Mouse (Mus musculus) T-helper 17 cell (primary cell): ENCODE measurements at regions not wholly inside any gene's neighbourhood (a gene's known extent, or its start where the extent isn't known, plus 50 kb on each side); places are given as distances from the start of the nearest gene placed in this dataset.

Source experiments
- in situ Hi-C, 2 experiments: fragments of 300-600 bp; cut with MboI, MseI; formaldehyde crosslinking; loops; 1 replicate in 1 of 2; 2 replicates in 1 of 2; pipeline ENCODE4 v1.15.1; 2025; ENCODE audit warnings: high pct_unique_total_duplicates in 2 of 2

DNA sequence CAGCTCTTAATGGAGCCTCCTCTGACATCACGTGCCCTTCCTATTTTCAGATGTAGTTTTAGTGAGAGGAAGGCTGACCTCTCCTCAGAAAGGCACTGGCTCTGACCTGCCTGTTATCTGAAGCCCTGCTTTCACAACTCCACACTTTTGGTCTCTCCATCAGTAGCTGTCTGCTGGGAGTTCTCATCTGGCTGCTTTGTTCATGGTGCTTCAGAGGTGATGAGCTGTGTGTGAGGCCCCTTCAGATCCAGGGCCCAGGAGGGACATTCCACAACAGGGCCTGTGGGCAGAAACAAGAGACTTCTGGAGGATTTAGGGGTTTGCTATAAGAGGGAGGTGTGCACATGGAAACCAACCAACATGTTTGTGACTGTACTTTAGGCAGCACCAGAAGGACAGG, 50.8 kb upstream of the Fhl2 start:
- in situ Hi-C loops = loop anchor here in 1 of 2 experiments (5.0 kb wide), 1 partner anchor 50 kb away; the partner anchor contains the start of gene Fhl2

DNA sequence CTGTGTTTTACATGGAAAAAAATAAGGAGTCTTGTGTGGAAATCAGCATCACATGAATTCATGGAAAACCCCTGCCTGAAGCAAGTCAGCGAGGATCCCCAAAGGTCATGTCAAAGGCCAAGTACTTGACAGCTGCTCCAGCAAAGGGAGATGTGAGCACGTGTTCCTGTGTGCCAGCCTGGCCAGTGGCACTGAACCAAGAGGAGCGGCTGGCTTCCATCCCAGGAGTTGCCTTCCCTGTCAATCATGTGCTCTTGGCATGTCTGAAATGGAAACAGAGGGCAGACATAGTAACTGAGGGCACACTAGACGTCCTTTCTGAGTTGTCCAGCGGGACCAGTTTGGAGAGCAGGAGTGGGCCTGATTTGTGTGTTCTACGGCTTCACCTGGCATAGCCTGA, 53.5 kb upstream of the Fhl2 start:
- in situ Hi-C loops = no loop called here

DNA sequence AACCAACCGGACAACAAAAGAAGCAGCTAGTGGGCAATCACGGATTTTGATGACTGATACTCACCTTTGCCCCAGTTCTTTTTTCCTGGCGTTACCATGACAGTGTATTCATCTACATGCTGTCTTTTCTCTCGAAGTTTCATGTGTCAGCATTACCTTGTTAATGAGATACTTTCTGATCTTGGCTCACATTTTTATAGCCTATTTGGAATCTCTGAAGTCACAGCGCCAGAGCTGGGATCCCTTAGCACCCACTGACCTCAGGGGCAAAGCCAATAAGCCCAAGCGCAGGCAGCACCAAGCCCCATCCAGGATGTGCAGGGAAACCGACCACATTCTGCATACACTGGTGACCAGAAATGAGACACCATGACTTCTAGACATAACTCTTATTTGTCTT, 54.6 kb upstream of the Fhl2 start:
- in situ Hi-C loops = no loop called here

DNA sequence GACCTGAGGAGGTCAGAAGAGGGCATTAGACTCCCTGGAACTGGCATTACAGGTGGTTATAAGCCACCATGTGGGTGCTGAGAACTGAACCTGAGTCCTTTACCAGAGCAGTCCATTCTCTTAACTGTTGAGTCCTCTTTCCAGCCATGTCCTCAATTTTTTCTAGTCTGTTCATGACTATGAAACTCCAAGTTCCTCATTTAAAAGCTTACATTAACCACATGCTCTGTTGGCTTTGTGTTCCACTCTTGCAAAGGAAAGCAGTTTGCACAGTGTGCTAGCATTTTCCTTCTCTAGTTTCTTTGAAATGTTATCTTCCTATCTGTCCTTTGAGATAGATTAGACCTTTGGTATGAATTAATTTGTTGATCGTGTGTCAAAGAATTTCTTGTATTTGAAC, 57.3 kb upstream of the Fhl2 start:
- in situ Hi-C loops = no loop called here

DNA sequence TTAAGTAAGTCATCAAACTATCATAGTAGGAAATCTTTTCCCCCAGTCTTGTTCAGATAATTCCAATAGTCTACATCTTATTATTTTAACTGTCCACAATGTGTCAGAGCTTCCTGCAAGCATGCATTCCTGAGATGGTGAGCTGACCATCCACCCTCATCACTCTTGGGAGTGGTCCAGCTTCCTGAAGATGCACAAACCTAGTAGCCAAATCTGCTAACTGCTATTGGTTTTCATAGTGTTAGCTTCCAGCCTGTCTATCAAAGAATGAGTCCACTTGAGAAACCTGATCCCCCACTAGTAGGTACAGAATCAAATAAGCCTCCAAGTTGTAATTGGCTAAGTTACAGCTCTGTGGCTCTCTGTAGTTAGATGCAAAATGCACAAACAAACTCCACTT, 59.3 kb upstream of the Fhl2 start:
- in situ Hi-C loops = no loop called here

DNA sequence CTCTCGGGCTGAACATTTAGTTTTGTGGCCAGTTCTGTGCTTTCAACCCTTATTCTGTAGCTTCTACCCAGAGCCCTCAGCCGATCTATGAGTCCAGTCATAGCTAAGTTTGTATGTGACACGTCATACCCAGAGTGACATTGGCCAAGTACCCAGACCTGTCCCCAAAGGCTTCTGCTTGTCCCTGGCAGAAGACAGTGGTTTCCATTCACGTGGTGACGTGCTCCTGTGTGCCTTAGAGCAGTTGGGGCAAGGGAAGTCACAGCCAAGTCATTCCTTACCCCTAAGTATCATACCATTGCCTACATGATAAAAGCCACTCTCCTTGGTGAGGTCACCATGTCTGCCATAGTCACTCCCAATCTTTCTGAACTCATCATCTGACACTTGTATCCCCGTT, 61.1 kb upstream of the Fhl2 start:
- in situ Hi-C loops = no loop called here

DNA sequence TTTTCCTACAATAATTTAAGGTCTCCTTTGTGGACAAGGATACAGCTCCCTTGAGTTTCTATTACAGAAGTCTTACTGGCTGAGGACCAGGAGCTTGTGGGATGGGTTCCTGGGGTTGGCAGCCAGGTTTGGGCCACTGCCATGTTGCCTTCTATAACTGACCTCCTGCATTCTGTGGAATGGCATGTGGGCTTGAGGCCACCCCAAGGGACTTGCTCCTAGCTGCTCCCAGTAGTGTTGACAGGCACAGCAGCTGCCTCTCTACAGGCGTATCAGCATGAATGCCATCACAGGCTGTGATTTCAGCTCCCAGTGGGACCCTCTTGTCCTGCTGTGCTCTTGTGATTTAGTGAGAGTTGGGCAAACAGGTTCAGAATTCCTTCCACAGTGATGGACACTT, 63.1 kb upstream of the Fhl2 start:
- in situ Hi-C loops = loop anchor here in 1 of 2 experiments (5.0 kb wide), 2 partner anchors 118 to 333 kb away; no protein-coding TSS in a partner anchor

DNA sequence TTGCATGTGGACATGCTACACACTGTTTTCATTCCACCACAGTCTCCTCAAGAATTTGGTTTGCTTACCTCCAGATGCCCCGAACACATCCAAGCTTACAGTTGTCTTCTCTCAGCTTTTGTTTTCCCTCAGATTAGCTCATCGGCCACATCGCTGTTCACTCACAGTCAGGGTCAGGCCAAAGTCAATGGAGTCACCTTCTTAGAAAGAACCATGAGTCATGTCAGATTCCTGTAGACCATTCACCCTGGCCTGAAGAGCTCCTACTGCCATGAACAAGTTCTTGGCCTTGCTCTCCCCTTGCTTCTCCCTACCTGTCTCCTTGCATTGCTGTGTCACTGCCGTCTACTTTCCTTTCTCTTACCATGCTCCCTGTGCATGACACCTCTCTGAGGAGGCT, 63.7 kb upstream of the Fhl2 start:
- in situ Hi-C loops = loop anchor here in 1 of 2 experiments (5.0 kb wide), 2 partner anchors 118 to 333 kb away; no protein-coding TSS in a partner anchor

DNA sequence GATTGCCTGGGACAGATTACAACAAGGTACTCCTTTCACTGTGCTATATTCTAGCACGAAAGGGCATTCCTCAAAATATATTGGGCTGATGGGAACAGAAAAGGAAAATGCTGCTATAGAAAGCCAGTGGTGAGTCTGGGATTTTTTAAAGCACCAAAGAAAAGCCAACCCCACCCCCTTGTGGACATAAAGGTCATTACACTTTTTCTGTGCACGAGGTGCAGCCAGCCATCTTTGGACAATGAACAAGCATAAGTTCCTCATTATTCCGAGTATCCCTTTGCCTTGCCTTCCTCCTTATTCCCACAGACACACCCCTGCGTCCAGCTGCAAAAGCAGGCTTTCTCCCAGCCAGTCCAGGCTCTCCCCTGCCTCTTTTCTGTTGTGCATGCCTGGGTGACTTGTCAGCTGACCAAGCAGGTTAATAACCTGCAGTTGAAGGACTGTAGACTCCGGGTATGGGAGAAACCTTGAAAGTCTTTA, 67.7 kb upstream of the Fhl2 start:
- in situ Hi-C loops = loop anchor here in 1 of 2 experiments (5.0 kb wide), 2 partner anchors 122 to 337 kb away; no protein-coding TSS in a partner anchor

DNA sequence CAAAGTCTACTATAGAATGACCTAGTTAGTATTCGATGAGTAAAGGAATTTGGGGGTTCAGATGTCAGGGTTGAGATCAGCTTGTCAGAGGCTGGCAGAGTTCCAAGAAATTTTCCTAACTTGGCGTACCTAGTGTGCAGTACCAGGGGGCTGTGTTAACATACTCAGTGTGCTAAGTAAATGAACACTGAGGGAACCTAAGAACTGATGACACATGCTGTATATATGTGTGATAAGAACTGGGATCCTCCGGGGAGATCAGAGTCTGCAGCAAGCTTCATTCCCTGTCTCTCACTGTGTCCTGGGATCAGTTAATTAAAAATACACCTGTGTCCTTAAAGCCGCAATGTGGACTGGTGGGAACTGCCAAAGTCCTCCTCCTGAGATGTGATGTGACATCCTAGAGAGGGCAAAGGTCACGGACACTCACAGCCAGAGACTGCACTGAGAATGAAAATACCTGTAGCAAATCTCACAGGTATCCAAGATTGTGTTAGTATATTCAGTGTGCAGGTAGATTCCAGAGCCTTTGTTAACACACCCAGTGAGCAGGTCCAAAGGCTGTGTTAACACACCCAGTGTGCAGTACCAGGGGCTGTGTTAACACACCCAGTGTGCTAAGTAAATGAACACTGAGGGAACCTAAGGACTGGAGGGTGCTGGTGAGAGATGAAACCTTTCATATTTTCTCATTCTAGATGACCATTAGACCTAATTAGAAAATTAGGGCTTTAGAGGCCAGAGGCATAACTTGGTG, 69.1 kb upstream of the Fhl2 start:
- in situ Hi-C loops = loop anchor here in 1 of 2 experiments (5.0 kb wide), 1 partner anchor 124 kb away; no protein-coding TSS in a partner anchor

DNA sequence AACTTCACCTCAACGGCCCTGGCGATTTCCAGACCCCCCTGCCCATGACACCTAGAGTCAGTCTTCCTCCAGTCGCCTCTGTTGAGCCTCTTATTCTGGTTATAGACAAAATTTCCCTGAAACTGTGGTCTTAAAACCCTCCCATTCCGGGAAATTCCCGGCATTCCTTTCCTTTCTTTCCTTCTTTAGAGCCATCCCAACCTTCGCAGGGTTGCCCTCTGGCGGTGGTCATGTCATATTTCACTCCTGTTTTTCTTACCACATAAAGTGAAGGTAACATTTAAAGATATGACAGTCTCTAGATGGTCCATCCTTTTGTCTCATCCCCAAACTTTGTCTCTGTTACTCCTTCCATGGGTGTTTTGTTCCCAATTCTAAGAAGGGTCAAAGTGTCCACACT, 72.9 kb upstream of the Fhl2 start:
- in situ Hi-C loops = loop anchor here in 1 of 2 experiments (5.0 to 10.0 kb wide), 2 partner anchors 127 to 345 kb away; no protein-coding TSS in a partner anchor

DNA sequence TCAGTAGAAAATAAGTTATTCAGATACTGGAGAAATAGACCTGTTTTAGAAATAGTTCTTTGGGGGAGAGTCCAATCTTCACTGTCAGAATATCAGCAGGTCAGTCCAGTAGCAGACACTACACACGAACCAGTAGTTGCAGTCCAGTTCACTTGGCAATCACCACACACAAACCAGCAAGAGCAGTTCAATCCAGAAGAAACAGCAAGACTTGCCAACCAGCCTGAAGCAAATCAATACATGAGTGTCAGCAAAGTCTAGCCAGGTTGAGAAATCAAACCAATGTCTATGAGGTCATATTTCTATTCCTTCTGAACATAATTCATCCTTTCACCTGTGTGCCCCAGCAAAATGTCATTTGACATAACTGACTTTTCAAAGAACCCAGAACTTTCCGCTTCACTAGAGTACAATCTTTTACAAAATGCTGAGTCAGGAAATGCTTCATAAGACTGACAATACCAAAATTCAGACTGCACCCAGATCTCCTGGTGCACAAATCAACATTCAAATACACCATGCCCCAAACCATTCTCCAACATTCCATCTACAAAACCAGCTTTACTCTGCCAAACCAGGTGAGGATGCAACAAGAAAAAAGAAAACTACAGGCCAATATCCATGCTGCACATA, 76.6 kb upstream of the Fhl2 start:
- in situ Hi-C loops = loop anchor here in 1 of 2 experiments (10.0 kb wide), 1 partner anchor 349 kb away; no protein-coding TSS in a partner anchor

DNA sequence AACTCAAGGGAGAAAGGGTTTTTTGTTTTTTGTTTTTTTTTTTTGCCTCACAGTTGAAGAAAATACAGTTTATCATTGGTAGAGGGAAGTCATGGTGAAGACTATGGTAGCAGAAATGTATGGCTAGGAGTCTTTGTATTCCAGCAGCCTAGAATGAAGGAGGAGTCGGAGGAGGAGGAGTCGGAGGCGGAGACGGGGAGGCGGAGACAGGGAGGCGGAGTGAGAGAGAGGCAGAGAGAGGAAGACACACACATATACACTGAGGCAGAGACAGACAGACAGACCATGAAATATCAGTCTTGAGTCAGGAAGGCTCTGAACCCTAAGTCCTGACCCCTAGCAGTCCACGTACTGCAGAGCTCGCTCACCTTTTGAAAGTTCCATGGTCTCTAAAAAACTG, 95.0 kb upstream of the Fhl2 start:
- in situ Hi-C loops = loop anchor here in 1 of 2 experiments (25.0 kb wide), 1 partner anchor 446 kb away; the partner anchor contains the start of gene 1500015O10Rik

DNA sequence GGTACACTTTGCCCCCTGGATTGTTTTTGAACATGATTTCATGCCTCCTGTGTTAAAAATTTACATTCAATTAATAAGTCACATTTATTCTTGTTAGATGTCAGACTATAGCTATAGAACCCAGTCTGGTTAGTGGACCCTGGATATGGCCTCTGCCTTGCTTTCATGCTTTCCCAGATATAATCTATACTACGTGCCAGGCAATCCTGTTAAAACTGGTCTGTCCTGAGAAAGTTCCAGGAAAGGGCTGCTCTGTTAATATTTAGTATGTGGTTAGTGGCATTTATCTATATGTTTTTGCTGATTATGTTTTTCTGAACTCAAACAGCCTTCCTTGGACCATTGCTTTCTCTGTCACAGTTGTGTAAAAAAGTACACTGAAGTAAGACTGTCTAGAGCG, 95.8 kb upstream of the Fhl2 start:
- in situ Hi-C loops = loop anchor here in 1 of 2 experiments (25.0 kb wide), 1 partner anchor 445 kb away; the partner anchor contains the start of gene 1500015O10Rik

DNA sequence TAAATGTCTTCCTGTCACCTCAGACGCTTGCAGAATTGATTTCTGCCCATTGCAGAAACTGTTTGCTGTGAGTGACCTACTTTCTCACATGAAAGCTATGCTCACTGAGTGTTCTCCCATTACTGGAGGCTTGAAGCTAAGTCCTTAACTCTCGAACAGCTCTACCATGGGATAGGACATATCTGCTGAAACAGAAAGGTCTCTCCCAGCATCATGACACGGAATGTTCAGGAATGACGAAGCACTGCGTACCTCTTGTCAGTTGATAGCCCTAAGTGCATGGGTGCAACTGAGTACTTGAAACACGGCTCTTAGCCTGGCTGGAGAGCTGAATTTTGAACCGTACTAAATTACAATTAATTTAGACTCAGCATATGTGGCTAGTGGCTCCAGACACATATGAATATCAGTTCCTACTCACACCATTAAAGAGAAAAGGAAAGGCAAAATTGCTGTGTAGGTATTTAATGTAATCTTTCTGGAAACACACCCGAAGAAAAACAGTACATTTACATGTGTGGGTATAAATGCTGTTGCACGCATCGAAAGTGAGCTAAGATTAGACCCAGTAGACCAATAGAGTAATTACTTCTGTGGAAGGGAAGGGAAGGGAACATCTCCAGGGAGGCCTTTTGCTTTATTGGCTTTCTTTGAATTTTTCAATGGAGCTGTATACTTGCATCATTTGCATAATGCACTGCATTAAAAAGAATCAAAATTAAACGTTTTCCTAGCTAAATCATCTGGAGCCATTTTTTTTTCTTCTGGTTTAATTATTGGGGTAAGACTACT, 97.6 kb upstream of the Fhl2 start:
- in situ Hi-C loops = loop anchor here (5.0 to 25.0 kb wide), 2 partner anchors 438 to 443 kb away; partner anchors contain the start of gene 1500015O10Rik (in 2 of the 2)

DNA sequence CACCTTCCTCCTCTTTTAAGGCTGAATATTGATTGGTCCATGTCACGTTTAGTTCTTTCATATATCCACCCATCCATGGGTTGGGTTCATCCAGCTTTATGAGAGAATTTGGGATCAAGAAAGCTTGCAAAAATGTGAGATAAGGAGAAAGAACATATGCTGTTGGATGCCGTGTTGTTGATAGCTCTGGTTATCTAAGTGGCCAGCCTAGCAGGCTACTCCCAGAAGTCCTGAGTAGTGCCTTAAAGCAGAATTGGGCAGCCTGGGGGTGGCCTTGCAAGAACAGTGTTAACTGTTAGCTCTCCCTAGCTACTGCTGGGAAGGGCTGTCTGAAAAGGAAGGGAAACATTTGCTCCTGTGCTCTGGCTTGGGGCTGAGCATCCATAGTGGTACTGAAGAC, 100.8 kb upstream of the Fhl2 start:
- in situ Hi-C loops = loop anchor here (5.0 to 25.0 kb wide), 2 partner anchors 435 to 440 kb away; partner anchors contain the start of gene 1500015O10Rik (in 2 of the 2)

DNA sequence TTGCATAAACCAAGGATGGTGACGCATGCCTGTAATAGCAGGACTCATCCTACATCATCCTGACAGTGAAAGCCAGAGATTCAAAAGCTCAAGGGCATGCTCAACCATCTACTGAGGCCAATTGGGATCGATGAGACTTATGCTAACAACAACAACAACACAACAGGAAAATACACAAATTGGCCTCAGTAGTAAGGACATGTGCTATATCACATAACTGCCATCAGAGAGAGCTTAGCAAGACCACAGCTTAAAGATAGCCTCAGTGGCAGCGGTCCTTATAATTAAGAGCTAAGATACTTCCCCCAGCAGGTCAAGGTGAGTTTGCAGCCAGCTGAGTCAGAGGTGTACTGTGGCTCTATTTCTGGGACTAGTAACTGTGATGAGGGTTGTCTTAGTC, 102.0 kb upstream of the Fhl2 start:
- in situ Hi-C loops = loop anchor here (5.0 to 25.0 kb wide), 2 partner anchors 434 to 439 kb away; partner anchors contain the start of gene 1500015O10Rik (in 2 of the 2)

DNA sequence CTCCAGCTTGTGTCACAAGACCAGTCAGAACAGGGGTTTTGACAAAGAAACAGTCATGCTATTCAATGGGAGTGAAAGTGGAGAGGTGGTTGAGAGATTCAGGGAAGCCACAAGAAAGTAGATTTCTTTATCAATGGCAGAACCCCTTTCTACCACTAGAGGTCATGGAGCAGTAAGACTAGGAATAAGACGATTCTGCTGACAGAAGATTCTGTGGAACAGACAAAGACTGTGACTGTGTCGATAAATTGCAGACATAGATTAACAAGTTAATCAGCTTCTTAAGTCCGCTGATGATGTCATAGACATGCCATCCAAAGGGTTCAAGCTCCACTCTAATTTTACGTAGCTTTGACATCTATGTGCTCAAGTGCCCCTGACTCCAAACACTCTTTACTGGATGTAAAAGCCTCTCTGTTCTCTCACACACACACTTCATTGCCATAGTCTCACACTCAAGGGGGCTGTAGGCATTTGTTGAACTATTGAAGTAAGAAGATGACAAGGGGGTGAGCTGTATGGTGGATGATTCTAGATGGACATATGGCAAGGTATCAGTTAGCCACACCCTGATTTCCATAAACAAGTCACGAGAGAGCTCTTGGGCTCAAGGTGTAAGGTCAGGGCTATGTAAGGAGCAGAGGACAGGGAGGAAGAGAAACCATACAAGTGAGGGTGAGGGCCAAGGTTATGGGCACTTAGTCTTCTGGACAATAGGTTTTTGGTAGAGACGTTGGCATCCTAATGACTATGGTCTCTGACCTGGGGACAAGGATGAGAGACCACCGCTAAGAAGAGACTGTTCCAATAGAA, 102.9 kb upstream of the Fhl2 start:
- in situ Hi-C loops = loop anchor here (5.0 to 25.0 kb wide), 3 partner anchors 335 to 438 kb away; partner anchors contain the start of gene 1500015O10Rik (in 2 of the 2)

DNA sequence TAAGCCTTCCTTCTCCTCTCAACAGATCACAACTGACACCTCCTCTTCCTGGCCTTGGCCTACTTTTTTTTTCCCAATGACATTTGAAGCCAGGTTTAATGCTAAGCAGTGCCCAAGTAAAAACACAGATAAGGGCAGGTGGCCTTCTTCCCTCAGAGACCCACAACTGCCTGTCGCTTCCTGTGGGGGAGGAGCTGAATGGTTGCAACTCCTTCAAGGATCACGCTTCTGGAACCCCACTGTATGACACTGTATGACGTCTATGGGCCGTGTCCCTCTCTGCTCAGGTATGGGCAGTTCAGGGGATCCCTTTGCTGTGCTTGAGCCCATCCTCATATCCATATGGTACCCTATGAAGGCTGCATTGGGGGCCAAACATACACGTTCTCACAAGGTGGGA, 103.9 kb upstream of the Fhl2 start:
- in situ Hi-C loops = loop anchor here in 1 of 2 experiments (10.0 kb wide), 1 partner anchor 334 kb away; no protein-coding TSS in a partner anchor
